Mouse (Mus musculus): ENCODE data around the gene Akr1b8. TPM values are rescaled to one million over a fixed set of nuclear protein-coding genes. Genes with fewer than 3 reads are reported as not detected.
"Not testable (repeated sequence)": the region's sequence is repeated elsewhere in the genome, so short reads cannot be mapped to it uniquely, and the experiment has no call there.

The Akr1b8 gene
- polyA plus RNA-seq, 1 experiment from 2014 or later, result 5.2 TPM

DNA sequence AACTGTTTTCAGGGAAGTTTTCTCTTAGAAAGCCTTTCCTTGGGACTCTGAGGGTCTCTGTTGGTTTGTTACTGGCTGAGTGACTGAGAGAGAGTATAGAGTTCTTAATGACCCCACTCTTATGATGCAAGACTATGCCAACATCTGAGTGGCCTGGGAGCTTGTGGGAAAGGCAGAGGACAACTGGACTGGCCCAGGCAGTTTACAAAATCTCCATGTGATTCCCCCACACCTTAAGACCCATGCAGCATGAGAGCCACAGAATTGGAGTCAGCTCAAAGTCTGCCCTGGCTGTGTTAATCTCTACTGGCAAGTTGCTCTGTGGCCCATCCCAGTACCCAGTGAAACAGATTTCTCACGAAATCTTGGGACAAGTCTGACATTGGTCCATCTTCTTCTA, 58.8 kb downstream of the Akr1b8 start:
- 75% methylated on average over 1 of the region's 1 CpGs for WGBS
- H3K4me1 ChIP-seq (ENCODE audit: control insufficient read depth, insufficient read depth, low read length), result no peaks in the 10 kb centered on the region
- no peaks in the 10 kb centered on the region for H3K27me3 ChIP-seq (ENCODE audit: control insufficient read depth, insufficient read depth, low read length)
- H3K4me3 ChIP-seq (ENCODE audit: low read depth, low read length), result no peak overlapping the region
- H3K9me3 ChIP-seq (ENCODE audit: control insufficient read depth, low read length), result no peaks in the 10 kb centered on the region
- no peak overlapping the region for H3K9ac ChIP-seq (replicated peaks; ENCODE audit: low read depth, low read length)
- no peak overlapping the region for H3K4me2 ChIP-seq (ENCODE audit: low read depth, low read length)
- no peak for ATAC-seq (ENCODE audit: low read depth)
- no peak overlapping the region for H3K27ac ChIP-seq (ENCODE audit: low read depth, low read length)
- no peaks in the 10 kb centered on the region for H3K36me3 ChIP-seq (ENCODE audit: control insufficient read depth, insufficient read depth, low read length)

DNA sequence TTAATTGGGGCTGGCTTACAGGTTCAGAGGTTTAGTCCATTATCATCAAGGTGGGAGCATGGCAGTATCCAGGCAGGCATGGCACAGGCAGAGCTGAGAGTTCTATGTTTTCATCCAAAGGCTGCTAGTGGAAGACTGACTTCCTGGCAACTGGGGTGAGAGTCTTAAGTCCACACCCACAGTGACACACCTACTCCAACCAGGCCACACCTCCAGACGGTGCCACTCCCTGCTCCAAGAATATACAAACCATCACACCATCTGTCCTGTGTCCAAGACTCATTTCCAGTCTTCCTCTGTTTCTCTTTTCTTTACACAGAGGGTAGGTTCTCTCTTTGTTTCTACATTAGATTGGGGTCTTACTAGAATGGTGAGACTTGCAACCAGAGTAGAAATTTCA, 59.5 kb downstream of the Akr1b8 start:
- H3K36me3 ChIP-seq (ENCODE audit: control insufficient read depth, insufficient read depth, low read length); ATAC-seq (ENCODE audit: low read depth); H3K9me3 ChIP-seq (ENCODE audit: control insufficient read depth, low read length); H3K27me3 ChIP-seq (ENCODE audit: control insufficient read depth, insufficient read depth, low read length); H3K27ac ChIP-seq (ENCODE audit: low read depth, low read length); H3K9ac ChIP-seq (replicated peaks; ENCODE audit: low read depth, low read length); H3K4me1 ChIP-seq (ENCODE audit: control insufficient read depth, insufficient read depth, low read length); H3K4me2 ChIP-seq (ENCODE audit: low read depth, low read length); H3K4me3 ChIP-seq (ENCODE audit: low read depth, low read length): not testable (repeated sequence)
- 82% methylated on average over 1 of the region's 1 CpGs for WGBS

DNA sequence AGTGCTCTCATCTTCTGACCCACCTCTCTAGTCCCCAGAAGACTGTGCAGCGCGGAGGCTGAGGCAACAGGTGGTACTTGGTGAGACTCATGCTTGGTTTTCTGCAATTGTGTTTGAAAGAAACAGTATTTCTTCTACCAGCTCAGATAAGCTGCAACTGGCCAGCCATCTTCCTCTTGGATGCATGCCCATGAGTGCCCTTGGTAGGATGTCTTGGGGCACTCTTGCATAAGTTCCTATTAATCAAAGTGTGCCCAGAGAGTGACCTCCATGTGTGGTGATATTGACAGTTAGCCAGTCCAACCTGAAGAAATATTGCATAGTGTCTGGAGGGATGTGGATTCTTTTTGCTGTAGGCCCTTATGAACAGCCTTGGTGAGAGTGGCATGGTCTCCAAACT, 62.6 kb downstream of the Akr1b8 start:
- H3K9ac ChIP-seq (replicated peaks; ENCODE audit: low read depth, low read length), result no peak overlapping the region
- no peak overlapping the region for H3K4me2 ChIP-seq (ENCODE audit: low read depth, low read length)
- no peak for ATAC-seq (ENCODE audit: low read depth)
- no peak overlapping the region for H3K27ac ChIP-seq (ENCODE audit: low read depth, low read length)
- no peaks in the 10 kb centered on the region for H3K36me3 ChIP-seq (ENCODE audit: control insufficient read depth, insufficient read depth, low read length)
- H3K27me3 ChIP-seq (ENCODE audit: control insufficient read depth, insufficient read depth, low read length), result no peaks in the 10 kb centered on the region
- 94% methylated on average over 2 of the region's 2 CpGs for WGBS
- H3K4me3 ChIP-seq (ENCODE audit: low read depth, low read length), result no peak overlapping the region
- H3K4me1 ChIP-seq (ENCODE audit: control insufficient read depth, insufficient read depth, low read length), result no peaks in the 10 kb centered on the region
- H3K9me3 ChIP-seq (ENCODE audit: control insufficient read depth, low read length), result no peaks in the 10 kb centered on the region

Other genes with a start within 250 kb of the Akr1b8 start
- gene Slc35b4, start 177.0 kb upstream of the Akr1b8 start, polyA plus RNA-seq (2014; fragmentation: Nextera tagmentation; extraction: Ambion mirVana), result 43.2 and 45.7 TPM in 2 replicates
- 107 and 112 TPM in 2 replicates for gene Akr1b3, start 36.6 kb upstream of the Akr1b8 start, polyA plus RNA-seq (2014; fragmentation: Nextera tagmentation; extraction: Ambion mirVana)
- 10.1 and 14.0 TPM in 2 replicates for gene Akr1b10, start 30.1 kb downstream of the Akr1b8 start, polyA plus RNA-seq (2014; fragmentation: Nextera tagmentation; extraction: Ambion mirVana)
- gene Akr1b7, start 58.2 kb downstream of the Akr1b8 start, polyA plus RNA-seq (2014; fragmentation: Nextera tagmentation; extraction: Ambion mirVana), result 0.21 TPM in 1 of 2 replicates, not detected in the other
- gene Bpgm, start 122.1 kb downstream of the Akr1b8 start, polyA plus RNA-seq (2014; fragmentation: Nextera tagmentation; extraction: Ambion mirVana), result 77.3 and 78.1 TPM in 2 replicates
- 29.1 and 70.9 TPM in 2 replicates for gene Cald1, start 244.4 kb downstream of the Akr1b8 start, polyA plus RNA-seq (2014; fragmentation: Nextera tagmentation; extraction: Ambion mirVana)

Measured in neural tube, embryonic 14.5 days (tissue).